Mouse (Mus musculus) right cerebral cortex, postnatal 14 days (tissue): ENCODE results near the gene Ston2.

Source experiments
- DNase-seq: peaks from one replicate; pipeline ENCODE4 v3.0.0; 2022

The Ston2 gene

DNA sequence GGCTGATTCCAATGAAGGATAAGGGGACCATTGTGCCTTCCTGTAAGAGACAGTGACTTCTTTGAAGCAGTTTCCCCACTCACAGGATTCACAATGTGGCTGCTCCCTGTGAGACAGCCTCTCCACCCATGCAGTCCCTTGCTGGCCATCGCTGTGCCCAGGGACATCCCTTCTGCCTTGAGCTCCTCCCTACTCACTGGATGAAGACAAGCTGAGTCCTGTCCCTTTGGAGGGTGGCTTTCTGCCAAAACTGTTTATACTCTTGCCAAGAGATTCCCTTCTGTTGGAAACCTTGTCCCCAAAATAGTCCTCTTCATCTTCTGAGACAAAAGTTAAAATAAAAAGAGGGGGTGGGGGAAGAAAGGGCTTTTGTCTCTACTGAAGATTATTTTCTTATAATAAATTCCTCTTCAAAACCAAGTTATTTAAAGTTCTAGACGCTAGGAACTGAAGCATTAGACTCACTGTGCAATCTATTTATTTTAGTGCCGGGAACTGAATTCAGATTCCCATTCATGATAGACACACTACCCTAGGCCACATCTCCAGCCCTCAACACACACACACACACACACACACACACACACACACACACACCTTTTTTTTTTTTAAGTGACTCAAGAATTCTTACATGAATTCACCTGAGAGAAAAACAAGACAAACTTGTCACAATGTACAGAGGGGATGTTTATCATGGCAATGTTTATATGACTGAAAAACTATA is 133.6 kb downstream of the Ston2 start:
- peak; percentile 17 for DNase-seq

DNA sequence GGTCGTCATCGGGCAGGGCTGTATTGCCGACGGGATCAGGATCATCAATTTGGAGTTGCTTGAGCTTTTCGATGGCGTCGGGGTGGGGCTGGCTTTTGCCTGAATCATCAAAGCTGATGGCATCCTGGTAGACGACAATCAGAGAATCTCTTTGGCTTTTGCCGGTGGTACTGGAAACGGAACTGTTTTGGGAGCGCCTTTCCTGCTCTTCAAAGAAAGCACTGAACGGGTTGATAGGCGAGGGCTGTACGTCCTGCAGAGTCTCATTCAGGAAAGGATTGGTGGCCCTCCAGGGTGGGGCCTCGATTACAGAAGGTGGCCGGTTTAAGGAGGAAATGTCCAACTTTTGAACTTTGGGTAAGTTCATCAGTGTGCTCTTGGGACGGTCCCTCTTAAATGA is 139.8 kb downstream of the Ston2 start:
- no peak for DNase-seq

DNA sequence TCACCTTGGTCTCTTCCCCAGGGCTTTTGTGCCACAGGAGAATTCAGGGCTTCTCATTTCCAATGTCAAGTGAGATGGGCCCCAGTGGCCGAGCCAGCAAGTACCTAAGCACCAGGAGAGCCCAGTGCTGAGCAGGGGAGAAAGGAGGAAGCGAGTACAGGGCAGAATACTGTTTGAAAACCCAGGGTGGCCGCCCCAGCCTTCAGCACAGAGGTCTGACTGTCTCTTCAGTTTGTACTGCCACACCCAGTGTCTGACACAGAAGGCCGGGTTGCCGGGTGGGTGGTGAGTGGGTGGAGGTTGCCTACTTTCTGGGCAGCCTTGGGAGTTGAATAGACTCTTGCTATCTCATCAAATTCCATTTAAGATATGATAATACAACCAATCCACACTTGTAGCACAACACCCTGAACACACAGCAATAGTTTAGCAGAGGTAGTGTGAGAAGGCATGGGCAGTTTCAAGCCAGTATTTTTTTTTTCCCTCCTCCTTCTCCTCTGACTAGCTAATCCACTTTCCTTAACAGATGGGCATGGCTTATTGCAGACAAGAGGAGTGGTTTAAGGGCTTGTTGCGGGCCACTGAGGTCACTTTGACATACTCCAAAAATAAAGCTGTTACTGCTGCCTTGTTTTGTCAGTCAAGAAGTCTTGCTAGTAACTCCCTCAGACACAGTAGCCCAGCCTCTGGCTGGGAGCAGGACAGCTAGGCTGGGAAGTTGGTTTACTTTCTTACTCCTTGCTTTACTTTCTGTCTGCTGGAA is 142.6 kb downstream of the Ston2 start:
- DNase-seq: no peak

GRCm38 (mm10) chr12:91643221-91643620 is 145.0 kb downstream of the Ston2 start:
- no peak for DNase-seq

DNA sequence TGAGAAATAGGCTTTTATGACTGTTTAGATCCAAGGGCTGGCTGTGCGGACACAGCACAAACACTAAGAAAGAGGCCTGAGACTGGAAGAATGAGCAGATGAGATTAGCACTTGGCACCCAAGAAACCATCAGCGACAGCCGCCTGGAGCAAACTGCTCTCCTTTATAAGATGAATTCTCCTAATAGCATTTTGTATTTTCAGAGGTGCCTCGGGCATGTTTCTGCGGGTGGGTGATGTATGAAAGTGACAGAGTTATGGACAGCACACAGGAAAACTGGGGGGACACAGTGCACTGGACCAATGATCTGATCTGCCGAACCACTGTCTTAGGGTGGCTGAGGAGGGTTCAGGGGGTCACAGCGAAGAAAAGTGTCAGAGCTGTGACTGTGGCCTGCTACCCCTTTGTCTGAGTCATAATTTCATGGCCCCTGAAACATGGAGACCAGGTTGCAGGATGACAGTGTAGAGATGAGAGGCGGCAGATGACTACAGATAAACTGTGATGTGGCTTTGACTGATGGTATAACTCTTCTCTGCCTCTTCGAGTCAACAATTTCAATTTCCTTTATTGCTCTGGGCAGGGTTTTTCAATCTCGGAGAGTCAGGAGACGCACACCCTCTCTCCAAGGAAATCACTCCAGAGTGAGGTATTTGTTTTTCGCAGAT is 145.6 kb downstream of the Ston2 start:
- DNase-seq: no peak

- DNase-seq: peak; percentile 44
Observed at GRCm38 (mm10) chr12:91641631-91642141, 146.5 kb downstream of the Ston2 start.

GRCm38 (mm10) chr12:91641133-91641532 is 147.1 kb downstream of the Ston2 start:
- DNase-seq: no peak

- DNase-seq: peak; percentile 48
Observed at GRCm38 (mm10) chr12:91640712-91641111, 147.5 kb downstream of the Ston2 start.

GRCm38 (mm10) chr12:91638351-91638750 is 149.8 kb downstream of the Ston2 start:
- no peak for DNase-seq

DNA sequence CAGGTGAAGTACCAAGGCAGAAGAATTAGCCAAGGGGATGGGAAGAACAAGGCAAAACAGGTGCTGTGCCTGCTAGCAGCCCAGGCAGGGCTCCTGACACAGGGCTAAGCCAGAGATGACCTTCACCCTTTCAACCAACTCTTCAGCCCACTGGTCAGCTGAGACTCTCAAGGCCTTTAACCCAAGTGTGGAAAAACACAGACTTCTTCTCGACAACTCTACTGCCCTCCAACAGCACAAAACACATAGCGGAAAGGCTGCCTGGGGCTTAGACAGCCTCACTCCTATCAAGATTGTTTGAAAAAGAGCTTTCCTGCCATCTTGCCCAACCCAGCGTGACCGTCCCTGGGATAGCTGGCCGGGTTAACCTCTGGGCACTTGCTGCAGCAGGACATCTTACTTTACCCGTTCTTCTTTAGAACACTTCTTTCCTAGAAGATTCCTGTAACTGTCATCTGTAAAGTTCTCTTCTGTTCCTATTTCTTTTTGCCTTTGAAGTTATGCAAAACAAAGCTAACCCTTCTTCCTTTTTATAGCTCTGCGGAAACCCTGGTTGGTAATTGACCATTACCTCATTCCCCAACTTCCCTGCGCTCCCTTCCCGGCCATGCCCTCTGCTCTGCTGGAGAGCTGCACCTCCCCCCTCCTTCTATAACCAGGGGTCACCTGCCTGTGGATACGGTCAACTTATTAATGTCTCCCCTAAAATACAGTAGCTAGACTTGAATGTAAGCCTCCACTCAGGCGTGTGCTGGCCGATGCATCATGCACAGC is 150.9 kb downstream of the Ston2 start:
- no peak for DNase-seq

- DNase-seq: no peak
Observed at GRCm38 (mm10) chr12:91626482-91626881, 161.7 kb downstream of the Ston2 start.

GRCm38 (mm10) chr12:91625013-91625412 is 163.2 kb downstream of the Ston2 start:
- no peak for DNase-seq

- DNase-seq: no peak
Observed at GRCm38 (mm10) chr12:91609425-91609824, 178.8 kb downstream of the Ston2 start.

DNA sequence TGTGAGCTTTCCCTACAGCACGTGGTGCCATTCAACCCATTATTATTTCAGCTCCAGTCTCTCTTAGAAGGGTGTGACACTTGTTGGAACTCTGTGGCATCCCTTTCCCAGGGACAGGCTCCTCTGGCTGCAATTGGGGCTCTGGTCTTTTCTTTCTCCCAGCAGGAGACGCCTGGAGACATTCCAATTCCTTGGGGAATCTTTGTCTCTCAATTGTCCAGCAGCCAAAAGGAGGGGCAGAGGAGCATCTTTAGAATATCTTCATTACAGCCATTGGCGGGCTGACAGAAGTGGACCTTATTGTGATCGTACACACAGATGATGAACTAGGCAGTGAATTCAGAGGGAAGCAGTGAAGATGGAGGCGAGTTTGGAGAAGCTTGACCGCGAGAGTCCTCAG is 180.5 kb downstream of the Ston2 start:
- DNase-seq: no peak

- DNase-seq: peak; percentile 64
Observed at GRCm38 (mm10) chr12:91606651-91607050, 181.5 kb downstream of the Ston2 start.

DNA sequence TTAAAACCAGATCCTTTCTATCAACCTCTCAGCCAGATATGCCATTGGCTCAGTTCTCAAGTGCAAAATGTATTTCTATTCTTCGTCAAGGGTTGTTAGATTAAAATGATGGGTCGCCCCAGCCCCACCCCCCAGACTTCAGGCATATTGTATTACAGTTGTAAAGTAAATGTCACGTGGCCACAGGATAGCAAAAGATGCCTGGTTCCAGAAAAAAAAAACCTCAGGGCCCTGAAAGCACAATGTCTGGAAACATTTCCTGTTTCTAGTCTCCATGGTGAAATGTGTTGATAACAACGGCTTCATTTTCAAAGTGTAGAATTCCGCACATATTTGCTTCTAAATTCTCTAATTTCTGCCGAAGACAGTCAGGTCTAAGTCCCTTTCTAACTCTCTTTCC is 183.6 kb downstream of the Ston2 start:
- no peak for DNase-seq

DNA sequence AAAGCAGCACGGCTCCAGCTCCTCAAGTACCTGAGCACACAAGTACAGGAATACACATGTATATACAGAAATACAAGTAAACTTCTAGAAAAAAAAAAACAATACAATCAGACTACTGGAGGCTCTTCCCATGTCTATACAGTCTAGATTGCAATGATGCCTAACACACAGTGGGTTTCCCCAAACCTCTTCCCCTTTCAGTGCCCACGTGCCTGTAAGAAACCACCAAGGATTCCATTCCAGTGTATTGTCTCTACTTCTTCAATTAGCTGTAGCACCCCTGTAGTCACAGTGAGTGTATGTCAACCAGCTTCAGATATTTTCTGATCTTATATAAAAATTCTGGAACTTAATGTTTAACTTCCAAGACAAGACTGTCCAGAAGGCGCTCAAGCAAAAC is 196.1 kb downstream of the Ston2 start:
- DNase-seq: no peak

GRCm38 (mm10) chr12:91591191-91591590 is 197.0 kb downstream of the Ston2 start:
- no peak for DNase-seq

- DNase-seq: no peak
Observed at GRCm38 (mm10) chr12:91590716-91591115, 197.5 kb downstream of the Ston2 start.

- DNase-seq: peak; percentile 90
Observed at GRCm38 (mm10) chr12:91589847-91590690, 198.1 kb downstream of the Ston2 start, which contains the start of gene Gtf2a1. Gene Gtf2a1 (minus strand): TSS chr12:91590487.

DNA sequence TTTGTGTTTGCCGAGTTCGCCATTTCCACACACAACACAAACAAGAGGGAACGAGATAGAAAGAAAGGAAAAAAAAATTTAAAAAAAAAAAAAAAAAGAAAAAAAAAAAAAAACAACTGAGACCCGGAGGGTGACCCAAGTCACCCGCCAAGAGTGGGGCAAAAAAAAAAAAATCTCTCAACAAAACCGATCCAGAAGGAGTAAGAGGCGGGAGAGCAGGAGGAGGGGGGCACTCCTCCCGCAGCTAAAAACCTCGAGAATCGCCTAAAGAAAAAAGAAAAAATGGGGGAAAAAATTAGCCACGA is 198.7 kb downstream of the Ston2 start:
- DNase-seq: no peak
